Mouse (Mus musculus) liver, embryonic 11.5 days (tissue): Measurements from ENCODE around the gene Ubxn7. TPM values are rescaled to one million over a fixed set of nuclear protein-coding genes. Genes with fewer than 3 reads are reported as not detected.
A peak's percentile ranks its signal among the peaks of the same experiment; 100 is the strongest.

Source experiments
- ATAC-seq: fragments of 200-750 bp; cut with Nextera tagmentation; replicated peaks from 2 replicates; pipeline ENCODE4 v1.8.0; 2017; ENCODE audit warnings: moderate number of reproducible peaks, mild to moderate bottlenecking, moderate TSS enrichment, moderate library complexity; ENCODE audit not compliant: low FRiP score
- DNase-seq: peaks from one replicate; pipeline ENCODE4 v3.0.0-alpha.2; 2017; ENCODE audit warnings: low spot score
- H3K27ac ChIP-seq: fragments of 300-500 bp; sonication (generic); 2 replicates; pipeline ENCODE4 v1.5.1; 2014; ENCODE audit warnings: mild to moderate bottlenecking, low read depth, low read length, control low read depth
- H3K27me3 ChIP-seq: fragments of 300-500 bp; sonication (generic); replicated peaks from 2 replicates; pipeline ENCODE4 v1.6.1; 2014; ENCODE audit warnings: low read length, mixed read lengths; ENCODE audit not compliant: control insufficient read depth, insufficient read depth
- H3K36me3 ChIP-seq: fragments of 300-500 bp; sonication (generic); 2 replicates; pipeline ENCODE4 v1.6.1; 2014; ENCODE audit warnings: mild to moderate bottlenecking, low read length, moderate library complexity, mixed read lengths; ENCODE audit not compliant: control insufficient read depth, insufficient read depth
- H3K4me1 ChIP-seq: fragments of 300-500 bp; sonication (generic); replicated peaks from 2 replicates; pipeline ENCODE4 v1.6.1; 2014; ENCODE audit warnings: low read length, mixed read lengths; ENCODE audit not compliant: control insufficient read depth, insufficient read depth
- H3K4me2 ChIP-seq: fragments of 300-500 bp; sonication (generic); 2 replicates; pipeline ENCODE4 v1.6.1; 2014; ENCODE audit warnings: mild to moderate bottlenecking, control low read depth, moderate library complexity
- H3K4me3 ChIP-seq: fragments of 300-500 bp; sonication (generic); 2 replicates; pipeline ENCODE4 v1.5.1; 2014; ENCODE audit warnings: low read depth, low read length, control low read depth
- H3K9ac ChIP-seq: fragments of 300-500 bp; sonication (generic); 2 replicates; pipeline ENCODE4 v1.6.1; 2014; ENCODE audit warnings: low read depth, low read length, control low read depth
- H3K9me3 ChIP-seq: fragments of 300-500 bp; sonication (generic); 2 replicates; pipeline ENCODE4 v1.6.1; 2016; ENCODE audit warnings: low read length, inconsistent platforms, mixed read lengths; ENCODE audit not compliant: control insufficient read depth
- WGBS: fragments of 180-500 bp; shearing (Covaris S2); extraction: QIAGEN DNeasy Blood & Tissue Kit; methylation state at CpG from one replicate; pipeline ENCODE4 v1.1.7; 2014; 5-methylcytosine and 5-hydroxymethylcytosine counted together
- polyA plus RNA-seq: library from polyadenylated mRNA; unstranded; fragments of >200 nt; fragmentation: Nextera tagmentation; extraction: Ambion mirVana; gene quantifications from 2 replicates; pipeline ENCODE4 v1.2.1, GENCODE M21; 2014

Gene Ubxn7
- polyA plus RNA-seq, 1 experiment from 2014 or later, result 15.3 TPM

GRCm38 (mm10) chr16:32345521-32345920 lies 13.5 kb downstream of the Ubxn7 start:
- Histone ChIP-seq H3K9me3 (no peaks in the 10 kb centered on the region), H3K9ac (no peak overlapping the region), H3K27me3 (no peaks in the 10 kb centered on the region), H3K27ac (no peak overlapping the region), H3K4me3 (no peak overlapping the region), H3K36me3 (no peaks in the 10 kb centered on the region), H3K4me1 (peaks cover 7% of the 10 kb centered on the region), H3K4me2 (no peak overlapping the region)
- ATAC-seq (no peak), DNase-seq (no peak)

GRCm38 (mm10) chr16:32350776-32351175 lies 18.7 kb downstream of the Ubxn7 start:
- peaks cover 9% of the 10 kb centered on the region; the same call in 1 of the 2 replicates for H3K36me3 ChIP-seq
- ATAC-seq (no peak), DNase-seq (no peak)
- no peak overlapping the region; the same call in 1 of the 2 replicates for H3K27ac ChIP-seq
- H3K4me1 ChIP-seq, result no peaks in the 10 kb centered on the region
- no peaks in the 10 kb centered on the region for H3K9me3 ChIP-seq
- no peak overlapping the region for H3K4me3 ChIP-seq
- WGBS, result 82% methylated on average over 3 of the region's 3 CpGs
- H3K27me3 ChIP-seq, result no peaks in the 10 kb centered on the region
- H3K9ac ChIP-seq, result no peak overlapping the region
- H3K4me2 ChIP-seq, result no peak overlapping the region

GRCm38 (mm10) chr16:32363530-32363929 lies 31.5 kb downstream of the Ubxn7 start:
- WGBS, result 84% methylated on average over 2 of the region's 2 CpGs
- Histone ChIP-seq H3K9ac (no peak overlapping the region), H3K4me1 (no peaks in the 10 kb centered on the region), H3K4me2 (no peak overlapping the region), H3K27me3 (no peaks in the 10 kb centered on the region), H3K36me3 (peaks cover 17% of the 10 kb centered on the region), H3K9me3 (no peaks in the 10 kb centered on the region), H3K4me3 (no peak overlapping the region), H3K27ac (no peak overlapping the region)
- no peak for ATAC-seq
- no peak for DNase-seq

GRCm38 (mm10) chr16:32371351-32371750 lies 39.3 kb downstream of the Ubxn7 start:
- 81% methylated on average over 4 of the region's 4 CpGs for WGBS
- Histone ChIP-seq H3K27ac (no peak overlapping the region), H3K4me3 (no peak overlapping the region), H3K9me3 (no peaks in the 10 kb centered on the region), H3K9ac (no peak overlapping the region), H3K27me3 (no peaks in the 10 kb centered on the region), H3K36me3 (peaks cover 6% of the 10 kb centered on the region), H3K4me1 (no peaks in the 10 kb centered on the region), H3K4me2 (no peak overlapping the region)
- ATAC-seq, result no peak
- DNase-seq, result no peak

GRCm38 (mm10) chr16:32379575-32379974 lies 47.5 kb downstream of the Ubxn7 start:
- Histone ChIP-seq H3K27ac (no peak overlapping the region), H3K9me3 (no peaks in the 10 kb centered on the region), H3K4me2 (no peak overlapping the region), H3K36me3 (peaks cover 41% of the 10 kb centered on the region), H3K27me3 (no peaks in the 10 kb centered on the region), H3K4me1 (no peaks in the 10 kb centered on the region), H3K9ac (no peak overlapping the region), H3K4me3 (no peak overlapping the region)
- ATAC-seq (no peak), DNase-seq (no peak)
- 92% methylated on average over 2 of the region's 2 CpGs for WGBS

GRCm38 (mm10) chr16:32382901-32383300 lies 50.8 kb downstream of the Ubxn7 start:
- no peak overlapping the region for H3K27ac ChIP-seq
- H3K36me3 ChIP-seq, result peaks cover 35% of the 10 kb centered on the region
- no peaks in the 10 kb centered on the region for H3K27me3 ChIP-seq
- DNase-seq, result no peak
- ATAC-seq, result no peak
- no peak overlapping the region for H3K9ac ChIP-seq
- H3K4me1 ChIP-seq, result no peaks in the 10 kb centered on the region
- H3K9me3 ChIP-seq, result no peaks in the 10 kb centered on the region
- no peak overlapping the region for H3K4me2 ChIP-seq
- no peak overlapping the region for H3K4me3 ChIP-seq

- DNase-seq (no peak), ATAC-seq (no peak)
- no peak overlapping the region for H3K4me2 ChIP-seq
- WGBS, result 61% methylated on average over 2 of the region's 2 CpGs
- H3K36me3 ChIP-seq, result peaks cover 22% of the 10 kb centered on the region
- H3K27ac ChIP-seq, result no peak overlapping the region
- H3K4me3 ChIP-seq, result no peak overlapping the region
- H3K9me3 ChIP-seq, result no peaks in the 10 kb centered on the region
- no peak overlapping the region for H3K9ac ChIP-seq
- peaks cover 5% of the 10 kb centered on the region for H3K4me1 ChIP-seq
- H3K27me3 ChIP-seq, result no peaks in the 10 kb centered on the region
Observed at GRCm38 (mm10) chr16:32384885-32385284, 52.8 kb downstream of the Ubxn7 start.

- Histone ChIP-seq H3K9me3 (no peaks in the 10 kb centered on the region), H3K36me3 (peaks cover 13% of the 10 kb centered on the region; the same call in 1 of the 2 replicates), H3K4me1 (peaks cover 6% of the 10 kb centered on the region), H3K27me3 (no peaks in the 10 kb centered on the region), H3K9ac (no peak overlapping the region), H3K4me2 (no peak overlapping the region), H3K4me3 (no peak overlapping the region), H3K27ac (no peak overlapping the region)
- WGBS, result 95% methylated on average over 3 of the region's 3 CpGs
- no peak for ATAC-seq
- no peak for DNase-seq
Observed at GRCm38 (mm10) chr16:32386826-32387225, 54.8 kb downstream of the Ubxn7 start.

- no peak overlapping the region for H3K4me2 ChIP-seq
- peaks cover 15% of the 10 kb centered on the region for H3K36me3 ChIP-seq
- H3K4me3 ChIP-seq, result no peak overlapping the region
- H3K4me1 ChIP-seq, result peaks cover 6% of the 10 kb centered on the region
- no peak overlapping the region for H3K9ac ChIP-seq
- ATAC-seq, result no peak
- DNase-seq, result no peak
- H3K9me3 ChIP-seq, result no peaks in the 10 kb centered on the region
- H3K27ac ChIP-seq, result peak overlapping the region; percentile 59; the same call in 1 of the 2 replicates
- H3K27me3 ChIP-seq, result no peaks in the 10 kb centered on the region
Observed at GRCm38 (mm10) chr16:32389049-32389448, 57.0 kb downstream of the Ubxn7 start.
